Mouse (Mus musculus) neural tube, embryonic 12.5 days (tissue): ENCODE measurements around the gene Pitpnc1. TPM values are rescaled to one million over a fixed set of nuclear protein-coding genes. Genes with fewer than 3 reads are reported as not detected.

Experiments used
- ATAC-seq: fragments of 200-750 bp; cut with Nextera tagmentation; 2 replicates; pipeline ENCODE4 v1.8.0; 2017; ENCODE audit warnings: low read depth, mild to moderate bottlenecking, moderate TSS enrichment, moderate library complexity; ENCODE audit not compliant: low FRiP score
- H3K27ac ChIP-seq: fragments of 300-500 bp; sonication (generic); 2 replicates; pipeline ENCODE4 v1.5.1; 2016
- H3K27me3 ChIP-seq: fragments of 300-500 bp; sonication (generic); replicated peaks from 2 replicates; pipeline ENCODE4 v1.6.1; 2016; ENCODE audit warnings: mild to moderate bottlenecking
- H3K36me3 ChIP-seq: fragments of 300-500 bp; sonication (generic); 2 replicates; pipeline ENCODE4 v1.6.1; 2016; ENCODE audit warnings: mild to moderate bottlenecking
- H3K4me1 ChIP-seq: fragments of 300-500 bp; sonication (generic); 2 replicates; pipeline ENCODE4 v1.6.1; 2016
- H3K4me2 ChIP-seq: fragments of 300-500 bp; sonication (generic); replicated peaks from 2 replicates; pipeline ENCODE4 v1.6.1; 2016; ENCODE audit warnings: mild to moderate bottlenecking
- H3K4me3 ChIP-seq: fragments of 300-500 bp; sonication (generic); 2 replicates; pipeline ENCODE4 v1.5.1; 2016
- H3K9ac ChIP-seq: fragments of 300-500 bp; sonication (generic); 2 replicates; pipeline ENCODE4 v1.6.1; 2016; ENCODE audit warnings: mild to moderate bottlenecking
- H3K9me3 ChIP-seq: fragments of 300-500 bp; sonication (generic); 2 replicates; pipeline ENCODE4 v1.6.1; 2016; ENCODE audit warnings: mild to moderate bottlenecking
- WGBS: fragments of 180-500 bp; shearing (Covaris S2); methylation state at CpG from one replicate; pipeline ENCODE4 v1.1.7; 2016; 5-methylcytosine and 5-hydroxymethylcytosine counted together
- polyA plus RNA-seq: library from polyadenylated mRNA; unstranded; fragments of >200 nt; fragmentation: Nextera tagmentation; extraction: Ambion mirVana; gene quantifications from 2 replicates; pipeline ENCODE4 v1.2.1, GENCODE M21; 2016

Pitpnc1 gene
- polyA plus RNA-seq, 1 experiment from 2014 or later, result 32.5 TPM

- no peak overlapping the region for H3K4me3 ChIP-seq
- H3K9ac ChIP-seq, result no peak overlapping the region
- H3K4me2 ChIP-seq, result no peak overlapping the region
- WGBS, result 95% methylated on average over 10 of the region's 10 CpGs
- no peaks in the 10 kb centered on the region for H3K9me3 ChIP-seq
- no peaks in the 10 kb centered on the region for H3K27me3 ChIP-seq
- no peak overlapping the region for H3K27ac ChIP-seq
- no peaks in the 10 kb centered on the region for H3K36me3 ChIP-seq
- ATAC-seq, result no peak
- peaks cover 10% of the 10 kb centered on the region for H3K4me1 ChIP-seq
These were observed 42.5 kb downstream of the Pitpnc1 start for GRCm38 (mm10) chr11:107428011-107428410.

- ATAC-seq, result no peak
- WGBS, result 95% methylated on average over 12 of the region's 12 CpGs
- Histone ChIP-seq H3K27ac (no peak overlapping the region), H3K4me3 (no peak overlapping the region), H3K9ac (no peak overlapping the region), H3K36me3 (no peaks in the 10 kb centered on the region), H3K4me2 (no peak overlapping the region), H3K4me1 (peaks cover 7% of the 10 kb centered on the region; the same call in 1 of the 2 replicates), H3K27me3 (no peaks in the 10 kb centered on the region), H3K9me3 (no peaks in the 10 kb centered on the region)
These were observed 46.3 kb downstream of the Pitpnc1 start for GRCm38 (mm10) chr11:107424176-107424575.

GRCm38 (mm10) chr11:107422356-107422754 lies 48.1 kb downstream of the Pitpnc1 start:
- no peak for ATAC-seq
- Histone ChIP-seq H3K27me3 (no peaks in the 10 kb centered on the region), H3K36me3 (no peaks in the 10 kb centered on the region), H3K9ac (no peak overlapping the region), H3K4me1 (peaks cover 7% of the 10 kb centered on the region; the same call in 1 of the 2 replicates), H3K4me2 (no peak overlapping the region), H3K27ac (no peak overlapping the region), H3K4me3 (no peak overlapping the region), H3K9me3 (no peaks in the 10 kb centered on the region)
- 62% methylated on average over 5 of the region's 5 CpGs for WGBS

- Histone ChIP-seq H3K4me1 (peaks cover 11% of the 10 kb centered on the region), H3K36me3 (no peaks in the 10 kb centered on the region), H3K4me3 (no peak overlapping the region), H3K27me3 (no peaks in the 10 kb centered on the region), H3K4me2 (no peak overlapping the region), H3K9ac (no peak overlapping the region), H3K9me3 (no peaks in the 10 kb centered on the region), H3K27ac (no peak overlapping the region)
- 71% methylated on average over 5 of the region's 5 CpGs for WGBS
- ATAC-seq, result no peak
These were observed 48.6 kb downstream of the Pitpnc1 start for GRCm38 (mm10) chr11:107421751-107422355.

GRCm38 (mm10) chr11:107419925-107420324 lies 50.6 kb downstream of the Pitpnc1 start:
- Histone ChIP-seq H3K27ac (no peak overlapping the region), H3K4me1 (peaks cover 29% of the 10 kb centered on the region), H3K36me3 (no peaks in the 10 kb centered on the region), H3K9ac (no peak overlapping the region), H3K27me3 (no peaks in the 10 kb centered on the region), H3K9me3 (no peaks in the 10 kb centered on the region), H3K4me2 (no peak overlapping the region), H3K4me3 (no peak overlapping the region)
- no peak for ATAC-seq
- 55% methylated on average over 7 of the region's 7 CpGs for WGBS

GRCm38 (mm10) chr11:107417041-107417583 lies 53.4 kb downstream of the Pitpnc1 start:
- Histone ChIP-seq H3K36me3 (no peaks in the 10 kb centered on the region), H3K4me1 (peaks cover 42% of the 10 kb centered on the region), H3K9me3 (no peaks in the 10 kb centered on the region), H3K4me2 (peak overlapping the region; percentile 9; the same call in 1 of the 2 replicates), H3K4me3 (no peak overlapping the region), H3K27ac (peak overlapping the region; percentile 29; the same call in 1 of the 2 replicates), H3K27me3 (no peaks in the 10 kb centered on the region), H3K9ac (no peak overlapping the region)
- no peak; the same call in 1 of the 2 replicates for ATAC-seq
- 58% methylated on average over 14 of the region's 14 CpGs for WGBS

- Histone ChIP-seq H3K36me3 (no peaks in the 10 kb centered on the region), H3K27ac (peak overlapping the region; percentile 79), H3K9me3 (no peaks in the 10 kb centered on the region), H3K4me2 (peak overlapping the region; percentile 37), H3K9ac (no peak overlapping the region), H3K27me3 (no peaks in the 10 kb centered on the region), H3K4me1 (peaks cover 42% of the 10 kb centered on the region), H3K4me3 (no peak overlapping the region)
- 8% methylated on average over 4 of the region's 4 CpGs for WGBS
- ATAC-seq, result peak; percentile 76
These were observed 54.0 kb downstream of the Pitpnc1 start for GRCm38 (mm10) chr11:107416561-107416926.

GRCm38 (mm10) chr11:107415901-107416560 lies 54.5 kb downstream of the Pitpnc1 start:
- WGBS, result 41% methylated on average over 10 of the region's 10 CpGs
- Histone ChIP-seq H3K4me3 (no peak overlapping the region), H3K9me3 (no peaks in the 10 kb centered on the region), H3K36me3 (no peaks in the 10 kb centered on the region), H3K27me3 (no peaks in the 10 kb centered on the region), H3K4me1 (peaks cover 42% of the 10 kb centered on the region), H3K27ac (peak overlapping the region; percentile 79), H3K4me2 (peak overlapping the region; percentile 37), H3K9ac (no peak overlapping the region)
- ATAC-seq, result no peak

- no peak for ATAC-seq
- peaks cover 42% of the 10 kb centered on the region for H3K4me1 ChIP-seq
- H3K36me3 ChIP-seq, result no peaks in the 10 kb centered on the region
- H3K27me3 ChIP-seq, result no peaks in the 10 kb centered on the region
- H3K9ac ChIP-seq, result no peak overlapping the region
- H3K4me3 ChIP-seq, result no peak overlapping the region
- H3K27ac ChIP-seq, result no peak overlapping the region
- H3K9me3 ChIP-seq, result no peaks in the 10 kb centered on the region
- 82% methylated on average over 11 of the region's 11 CpGs for WGBS
- H3K4me2 ChIP-seq, result no peak overlapping the region
These were observed 55.3 kb downstream of the Pitpnc1 start for GRCm38 (mm10) chr11:107414996-107415747.

- Histone ChIP-seq H3K9me3 (no peaks in the 10 kb centered on the region), H3K27me3 (no peaks in the 10 kb centered on the region), H3K27ac (peak overlapping the region; percentile 11), H3K4me3 (peak overlapping the region; percentile 17; the same call in 1 of the 2 replicates), H3K4me1 (peaks cover 39% of the 10 kb centered on the region), H3K9ac (no peak overlapping the region), H3K4me2 (peak overlapping the region; percentile 55), H3K36me3 (no peaks in the 10 kb centered on the region)
- ATAC-seq, result peak; percentile 51
- under 1% methylated on average over 14 of the region's 14 CpGs for WGBS
These were observed 57.2 kb downstream of the Pitpnc1 start for GRCm38 (mm10) chr11:107413251-107413655.

GRCm38 (mm10) chr11:107412128-107412527 lies 58.4 kb downstream of the Pitpnc1 start:
- no peak overlapping the region for H3K4me2 ChIP-seq
- H3K9ac ChIP-seq, result no peak overlapping the region
- H3K4me1 ChIP-seq, result peaks cover 37% of the 10 kb centered on the region
- no peaks in the 10 kb centered on the region for H3K9me3 ChIP-seq
- ATAC-seq, result no peak
- no peak overlapping the region for H3K4me3 ChIP-seq
- WGBS, result 88% methylated on average over 4 of the region's 4 CpGs
- no peak overlapping the region for H3K27ac ChIP-seq
- no peaks in the 10 kb centered on the region for H3K27me3 ChIP-seq
- H3K36me3 ChIP-seq, result no peaks in the 10 kb centered on the region

- WGBS, result 83% methylated on average over 9 of the region's 9 CpGs
- no peak overlapping the region for H3K4me2 ChIP-seq
- no peaks in the 10 kb centered on the region for H3K36me3 ChIP-seq
- no peak overlapping the region for H3K4me3 ChIP-seq
- H3K27ac ChIP-seq, result no peak overlapping the region
- H3K27me3 ChIP-seq, result no peaks in the 10 kb centered on the region
- H3K9ac ChIP-seq, result no peak overlapping the region
- H3K4me1 ChIP-seq, result peaks cover 32% of the 10 kb centered on the region
- H3K9me3 ChIP-seq, result no peaks in the 10 kb centered on the region
- ATAC-seq, result no peak
These were observed 58.9 kb downstream of the Pitpnc1 start for GRCm38 (mm10) chr11:107411576-107411975.
